Mouse (Mus musculus) natural killer cell, adult 2 months (primary cell): ENCODE measurements at regions not wholly inside any gene's neighbourhood (a gene's known extent, or its start where the extent isn't known, plus 50 kb on each side); places are given as distances from the start of the nearest gene placed in this dataset.
A peak's percentile ranks its signal among the peaks of the same experiment; 100 is the strongest.

Experiments used
- DNase-seq, 2 experiments: peaks; one replicate each; pipeline ENCODE4 v3.0.0; 2022; ENCODE audit warnings: low spot score in 2 of 2

- DNase-seq: no peak
These were observed 269.2 kb downstream of the Agtpbp1 start for GRCm38 (mm10) chr13:59315811-59316210.

- peak in 1 of 2 experiments; percentile 6 for DNase-seq
These were observed 270.6 kb downstream of the Agtpbp1 start for GRCm38 (mm10) chr13:59314419-59314818.

GRCm38 (mm10) chr13:59313725-59314330 lies 271.2 kb downstream of the Agtpbp1 start:
- DNase-seq: no peak

GRCm38 (mm10) chr13:59292905-59293304 lies 292.1 kb downstream of the Agtpbp1 start:
- no peak for DNase-seq

- no peak for DNase-seq
These were observed 295.9 kb downstream of the Agtpbp1 start for GRCm38 (mm10) chr13:59289127-59289526.

- DNase-seq: no peak
These were observed 303.8 kb downstream of the Agtpbp1 start for GRCm38 (mm10) chr13:59281199-59281598.

- no peak for DNase-seq
These were observed 305.9 kb downstream of the Agtpbp1 start for GRCm38 (mm10) chr13:59279136-59279535.

- DNase-seq: no peak
These were observed 313.4 kb downstream of the Agtpbp1 start for GRCm38 (mm10) chr13:59271661-59272060.

- DNase-seq: no peak
These were observed 318.2 kb downstream of the Agtpbp1 start for GRCm38 (mm10) chr13:59266854-59267253.

GRCm38 (mm10) chr13:59264126-59264525 lies 320.9 kb downstream of the Agtpbp1 start:
- no peak for DNase-seq

GRCm38 (mm10) chr13:59261924-59262323 lies 323.1 kb downstream of the Agtpbp1 start:
- DNase-seq: no peak

- DNase-seq: no peak
These were observed 329.1 kb downstream of the Agtpbp1 start for GRCm38 (mm10) chr13:59255798-59256435.

GRCm38 (mm10) chr13:59253667-59254558 lies 331.1 kb downstream of the Agtpbp1 start:
- no peak for DNase-seq

- DNase-seq: no peak
These were observed 333.6 kb downstream of the Agtpbp1 start for GRCm38 (mm10) chr13:59251252-59252006.

- DNase-seq: no peak
These were observed 336.6 kb downstream of the Agtpbp1 start for GRCm38 (mm10) chr13:59248411-59248810.

- no peak for DNase-seq
These were observed 338.0 kb downstream of the Agtpbp1 start for GRCm38 (mm10) chr13:59246984-59247537.

- no peak for DNase-seq
These were observed 339.0 kb downstream of the Agtpbp1 start for GRCm38 (mm10) chr13:59246070-59246469.

GRCm38 (mm10) chr13:59244622-59245021 lies 340.4 kb downstream of the Agtpbp1 start:
- DNase-seq: no peak

- no peak for DNase-seq
These were observed 342.4 kb downstream of the Agtpbp1 start for GRCm38 (mm10) chr13:59242671-59243070.

- DNase-seq: no peak
These were observed 346.3 kb downstream of the Agtpbp1 start for GRCm38 (mm10) chr13:59238696-59239095.

- no peak for DNase-seq
These were observed 349.2 kb downstream of the Agtpbp1 start for GRCm38 (mm10) chr13:59235836-59236235.
